Mouse (Mus musculus) G1E (cell line): ENCODE measurements around the gene Tssk4.

ENCODE experiments used
- CTCF ChIP-seq: IDR thresholded peaks from 2 replicates; pipeline ENCODE4 v1.5.1; 2012; ENCODE audit warnings: low read depth, low read length, inconsistent platforms, mixed read lengths
- GATA1 ChIP-seq: IDR thresholded peaks from 2 replicates; pipeline ENCODE4 v1.6.1; 2012; ENCODE audit warnings: borderline replicate concordance, low read length, inconsistent platforms, mixed read lengths
- TAL1 ChIP-seq: conservative IDR thresholded peaks from 2 replicates; pipeline ENCODE4 v1.6.1; 2012; ENCODE audit warnings: low read depth, low read length, inconsistent platforms, mixed read lengths

- TF ChIP-seq CTCF: no peak
- TF ChIP-seq GATA1: no peak
- no peak for TF ChIP-seq TAL1
Observed at GRCm38 (mm10) chr14:55617822-55618221, 32.2 kb upstream of the Tssk4 start, which contains the start of gene Rec8.
